Mouse (Mus musculus) embryo, embryonic 11 days (tissue): ENCODE measurements around the gene Gm14851.
"Not testable (repeated sequence)": the region's sequence is repeated elsewhere in the genome, so short reads cannot be mapped to it uniquely, and the experiment has no call there.

Experiments
- DNase-seq: peaks from one replicate; pipeline ENCODE4 v3.0.0-alpha.2; 2015

Gm14851 gene

DNA sequence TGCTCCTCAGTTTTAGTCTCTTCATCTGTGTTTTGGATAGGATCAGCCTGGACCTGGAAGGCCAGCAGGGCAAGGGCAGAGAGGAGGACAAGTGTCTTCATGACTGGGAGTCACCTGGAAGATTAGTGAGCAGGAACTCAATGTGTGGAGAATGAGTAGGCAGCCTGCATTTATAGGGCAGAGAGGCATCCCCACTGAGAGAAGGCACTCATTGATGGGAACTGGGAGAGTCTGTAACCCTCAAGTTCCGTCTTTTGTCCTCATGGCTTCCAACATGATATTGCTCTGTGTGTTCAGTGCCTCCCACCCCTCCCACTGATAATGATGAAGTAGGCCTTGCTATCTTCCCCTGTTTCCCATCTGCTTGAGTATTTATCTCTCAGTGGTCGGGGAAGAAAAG lies at the start of gene Gm14851:
Gene Gm14851, minus strand, starts transcription at position 101 of the 400 bp plus-strand sequence.
- DNase-seq = not testable (repeated sequence)

DNA sequence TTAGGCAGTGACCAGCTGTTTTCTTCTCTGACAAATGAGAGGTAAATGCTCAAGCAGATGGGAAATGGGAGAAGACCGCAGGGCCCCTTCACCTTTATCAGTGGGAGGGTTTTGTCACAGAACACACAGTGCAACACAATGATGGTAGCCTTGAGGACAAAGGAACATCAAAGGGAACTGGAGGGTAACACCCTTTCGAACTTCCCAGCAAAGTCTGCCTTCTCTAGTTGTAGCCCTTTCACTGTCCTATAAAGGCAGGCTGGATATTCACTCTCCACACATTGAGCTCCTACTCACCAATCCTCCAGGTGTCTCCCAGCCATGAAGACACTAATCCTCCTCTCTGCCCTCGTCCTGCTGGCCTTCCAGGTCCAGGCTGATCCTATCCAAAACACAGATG lies 38.5 kb upstream of the Gm14851 start, which contains the start of gene Defa30:
Gene Defa30, plus strand, starts transcription at position 301 of the 400 bp plus-strand sequence.
- DNase-seq = not testable (repeated sequence)

DNA sequence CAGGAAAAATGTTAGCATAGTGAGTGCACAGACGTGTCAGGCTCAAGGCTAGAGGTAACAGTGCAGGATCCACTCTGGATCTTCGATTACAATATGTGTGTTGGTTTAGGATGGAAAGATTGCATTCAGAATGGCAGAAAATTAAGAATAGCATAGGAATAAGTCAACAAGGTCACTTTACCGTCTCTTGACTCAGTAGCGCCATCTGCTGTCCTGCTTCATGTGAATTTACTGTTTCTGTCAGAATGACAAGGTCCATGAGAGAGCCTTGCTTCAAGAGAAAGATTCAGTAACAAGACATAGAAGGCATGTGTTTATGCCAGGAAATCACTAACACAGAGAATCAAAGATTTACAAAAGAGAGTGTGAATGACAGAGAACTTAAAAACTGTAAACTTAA lies 2.7 kb downstream of the Gm14851 start:
- DNase-seq = peak; percentile 0

DNA sequence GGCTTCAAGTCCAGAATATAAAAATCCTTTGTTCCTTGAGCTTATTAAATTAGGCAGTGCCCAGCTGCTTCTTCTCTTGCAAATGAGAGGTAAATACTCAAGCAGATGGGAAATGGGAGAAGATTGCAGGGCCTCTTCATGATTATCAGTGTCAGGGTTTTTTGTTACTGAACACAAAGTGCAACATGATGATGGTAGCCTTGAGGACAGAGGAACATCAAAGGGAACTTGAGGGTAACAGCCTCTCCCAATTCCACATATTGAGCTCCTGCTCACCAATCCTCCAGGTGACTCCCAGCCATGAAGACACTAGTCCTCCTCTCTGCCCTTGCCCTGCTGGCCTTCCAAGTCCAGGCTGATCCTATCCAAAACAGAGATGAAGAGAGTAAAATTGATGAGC lies 11.7 kb downstream of the Gm14851 start, which contains the start of gene Defa25:
Gene Defa25, plus strand, starts transcription at position 301 of the 400 bp plus-strand sequence.
- not testable (repeated sequence) for DNase-seq

DNA sequence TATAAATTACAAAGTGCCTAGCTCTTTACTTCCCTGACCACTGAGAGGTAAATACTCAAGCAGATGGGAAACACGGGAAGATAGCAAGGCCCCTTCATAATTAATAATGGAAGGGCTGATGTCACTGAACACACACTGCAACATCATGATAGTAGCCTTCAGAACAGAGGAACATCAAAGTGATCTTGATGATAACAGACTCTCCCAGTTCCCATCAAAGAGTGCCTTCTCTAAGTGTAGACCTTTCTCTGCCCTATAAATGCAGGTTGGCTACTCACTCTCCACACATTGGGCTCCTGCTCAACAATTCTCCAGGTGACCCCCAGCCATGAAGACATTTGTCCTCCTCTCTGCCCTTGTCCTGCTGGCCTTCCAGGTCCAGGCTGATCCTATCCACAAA lies 31.1 kb downstream of the Gm14851 start, which contains the start of gene Defa35:
Gene Defa35, plus strand, starts transcription at position 301 of the 400 bp plus-strand sequence.
- DNase-seq = not testable (repeated sequence)

DNA sequence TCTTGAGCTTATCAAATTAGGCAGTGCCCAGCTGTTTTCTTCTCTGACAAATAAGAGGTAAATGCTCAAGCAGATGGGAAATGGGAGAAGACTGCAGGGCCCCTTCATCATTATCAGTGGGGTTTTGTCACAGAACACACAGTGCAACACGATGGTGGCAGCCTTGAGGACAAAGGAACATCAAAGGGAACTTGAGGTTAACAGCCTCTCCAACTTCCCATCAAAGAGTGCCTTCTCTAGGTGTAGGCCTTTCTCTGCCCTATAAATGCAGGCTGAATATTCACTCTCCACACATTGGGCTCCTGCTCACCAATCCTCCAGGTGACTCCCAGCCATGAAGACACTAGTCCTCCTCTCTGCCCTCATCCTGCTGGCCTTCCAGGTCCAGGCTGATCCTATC lies 41.1 kb downstream of the Gm14851 start, which contains the start of gene Defa23:
Gene Defa23, plus strand, starts transcription at position 301 of the 400 bp plus-strand sequence.
- DNase-seq = not testable (repeated sequence)
